Mouse (Mus musculus) liver, adult 2 months (tissue): ENCODE data around the gene Gpr84.

ENCODE experiments used
- CTCF ChIP-seq: fragments of 200-500 bp; IDR thresholded peaks from 2 replicates; pipeline ENCODE4 v1.5.1; 2011; ENCODE audit warnings: low read depth, low read length, control low read depth
- POLR2A ChIP-seq: fragments of 200-500 bp; IDR thresholded peaks from 2 replicates; pipeline ENCODE4 v1.6.1; 2011; ENCODE audit warnings: low read length, control low read depth; ENCODE audit not compliant: insufficient read depth; ENCODE audit errors: extremely low read depth

- TF ChIP-seq CTCF (no peak), POLR2A (no peak)
Observed at GRCm38 (mm10) chr15:103334194-103334593, 23.8 kb upstream of the Gpr84 start.
